Mouse (Mus musculus) cerebellum, adult 8-10 months (tissue): ENCODE measurements around the gene E130309D02Rik.

Experiments used
- DNase-seq: peaks from one replicate; pipeline ENCODE4 v3.0.0; 2022

E130309D02Rik gene

DNA sequence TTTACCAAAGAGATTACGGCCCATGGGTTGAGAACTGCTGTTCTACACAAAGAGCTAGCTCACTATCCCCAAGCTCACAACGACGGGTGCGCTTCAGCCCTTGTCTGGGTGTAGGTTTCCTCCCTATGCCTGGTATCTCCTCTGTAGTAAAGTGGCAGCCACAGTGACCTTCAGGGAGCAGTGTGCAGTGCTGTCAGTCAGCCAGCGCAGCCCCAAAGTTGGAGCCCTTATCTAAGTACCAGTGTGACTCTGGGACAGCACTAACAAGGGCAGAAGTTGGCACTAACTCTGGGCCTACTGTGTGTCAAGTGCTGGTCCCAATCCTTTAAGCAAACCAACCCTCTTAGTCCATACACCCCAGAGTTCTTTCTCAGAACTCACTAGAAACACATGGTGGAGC is 6.3 kb downstream of the E130309D02Rik start:
- no peak for DNase-seq

DNA sequence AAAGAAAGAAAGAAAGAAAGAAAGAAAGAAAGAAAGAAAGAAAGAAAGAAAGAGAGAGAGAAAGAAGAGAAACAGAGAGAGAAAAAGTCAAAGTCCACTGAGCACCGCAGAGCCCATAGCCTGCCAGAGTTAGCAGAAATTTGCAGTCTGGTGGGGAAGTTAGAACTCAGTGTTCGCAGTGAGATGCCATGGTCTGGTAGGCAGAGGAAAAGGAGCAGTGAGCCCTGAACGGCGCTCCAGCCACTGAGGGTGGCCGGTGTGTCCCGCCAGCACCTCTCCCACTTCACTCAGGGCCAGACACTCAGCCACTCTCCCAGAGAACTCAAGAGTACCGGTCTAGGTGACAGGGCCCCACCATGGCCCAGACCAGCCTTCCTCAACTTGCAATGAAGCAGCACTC is 10.9 kb downstream of the E130309D02Rik start:
- no peak for DNase-seq

DNA sequence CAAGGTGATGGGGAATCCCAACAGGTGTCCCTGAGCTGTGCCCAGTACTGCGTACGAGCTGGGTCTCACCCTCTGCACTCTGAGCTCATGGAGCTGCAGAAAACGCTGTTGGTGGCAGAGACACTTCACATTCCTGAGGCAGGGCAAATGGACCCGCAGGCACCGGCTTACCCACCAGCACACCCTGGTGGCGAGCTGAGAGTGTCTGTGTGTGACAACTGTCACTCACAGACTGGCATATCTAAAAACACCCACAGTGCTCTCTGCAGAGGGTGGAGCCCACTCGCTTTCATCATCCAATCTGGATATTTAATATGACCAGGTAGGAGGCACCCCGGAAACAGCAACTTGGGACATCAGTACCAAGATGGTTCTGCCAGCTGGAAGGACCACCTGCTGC is 13.9 kb downstream of the E130309D02Rik start:
- DNase-seq, result no peak

DNA sequence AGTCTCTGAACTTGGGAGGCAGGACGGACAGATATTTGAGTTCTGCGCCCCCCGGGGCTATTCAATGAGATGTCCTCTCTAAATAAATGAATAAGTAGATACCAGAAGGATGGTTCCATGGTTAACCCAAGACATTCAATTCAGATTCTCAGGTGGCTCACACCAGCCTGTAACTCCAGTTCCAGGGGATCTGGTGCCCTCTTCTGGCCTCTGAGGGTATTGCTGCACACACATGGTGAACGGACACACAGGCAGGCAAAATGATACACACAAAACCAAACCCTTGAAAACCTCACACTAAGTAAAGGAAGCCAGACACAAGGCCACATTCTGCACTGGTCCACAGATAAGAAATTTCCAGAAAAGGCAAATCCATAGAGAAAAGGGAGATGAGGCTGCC is 15.5 kb downstream of the E130309D02Rik start:
- DNase-seq, result peak; percentile 47

DNA sequence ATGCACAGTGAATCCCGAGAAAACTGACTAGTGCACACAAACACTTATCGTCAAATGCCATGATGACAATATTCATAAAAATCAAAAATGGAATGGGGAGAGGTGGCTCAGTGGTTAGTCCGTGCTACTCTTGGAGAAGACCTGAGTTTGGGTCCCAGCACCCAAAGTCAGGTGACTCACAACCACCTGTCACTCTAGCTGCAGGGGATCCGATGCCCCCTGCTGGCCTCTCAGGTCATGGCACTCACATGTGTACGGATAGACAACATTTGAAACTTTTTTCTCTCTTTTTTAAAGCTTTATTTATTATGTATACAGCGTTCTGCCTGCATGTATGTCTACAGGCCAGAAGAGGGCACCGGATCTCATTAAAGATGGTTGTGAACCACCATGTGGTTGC is 16.8 kb downstream of the E130309D02Rik start:
- DNase-seq, result no peak

DNA sequence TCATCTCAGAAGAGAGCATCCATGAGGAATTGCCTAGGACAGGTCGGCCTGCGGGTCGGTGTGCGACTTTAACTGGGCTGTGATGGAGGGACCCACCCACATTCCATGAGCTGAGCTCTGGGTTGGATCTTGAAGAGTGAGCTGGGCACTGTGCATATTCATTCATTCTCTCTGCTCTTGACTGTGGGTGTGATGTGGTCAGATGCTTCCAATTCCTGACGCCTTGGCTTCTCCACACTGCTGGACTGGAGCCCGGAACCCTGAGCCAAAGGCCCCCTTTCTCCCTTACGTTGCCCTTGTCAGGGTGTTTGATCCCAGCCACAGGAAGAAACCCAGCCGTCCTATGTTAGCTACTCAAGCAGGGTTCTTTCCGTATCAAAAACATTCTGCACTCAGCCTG is 17.2 kb downstream of the E130309D02Rik start:
- DNase-seq, result no peak

DNA sequence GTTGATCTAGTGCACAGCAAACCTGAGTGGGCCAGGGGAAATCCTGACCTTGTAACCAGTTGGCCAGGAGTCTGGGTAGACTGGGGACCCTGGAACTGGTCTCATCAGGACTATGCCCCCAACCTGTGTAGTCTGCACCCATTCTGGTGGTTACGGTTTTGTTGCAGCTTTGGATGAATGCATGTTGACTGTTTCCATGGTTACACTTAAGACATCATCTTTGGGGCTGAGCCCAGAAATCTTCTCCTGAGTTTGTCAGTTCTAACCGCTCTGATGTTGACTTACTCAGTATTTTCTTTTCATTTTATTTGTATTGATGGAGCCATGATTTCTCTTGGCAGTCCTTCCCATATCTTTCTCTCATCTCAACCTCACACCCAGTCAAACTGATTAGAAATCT is 19.8 kb downstream of the E130309D02Rik start:
- DNase-seq, result no peak

DNA sequence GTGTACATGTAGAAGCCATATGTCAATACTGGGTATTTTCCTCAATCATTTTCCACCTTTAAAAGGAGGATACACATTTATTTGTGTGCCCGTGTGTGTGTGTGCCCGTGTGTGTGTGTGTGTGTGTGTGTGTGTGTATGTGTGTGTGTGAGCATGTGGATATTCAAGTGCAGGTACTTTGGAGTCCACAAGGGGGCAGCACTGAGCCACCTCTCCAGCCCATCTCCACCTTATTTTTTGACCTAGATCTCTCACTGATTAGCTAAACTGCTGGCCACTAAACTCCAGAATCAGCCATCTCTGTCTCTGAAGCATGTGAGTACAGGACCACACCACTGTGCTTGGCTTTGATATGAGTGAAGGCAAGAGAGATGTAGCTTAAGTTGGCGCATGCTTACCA is 20.3 kb downstream of the E130309D02Rik start:
- no peak for DNase-seq

DNA sequence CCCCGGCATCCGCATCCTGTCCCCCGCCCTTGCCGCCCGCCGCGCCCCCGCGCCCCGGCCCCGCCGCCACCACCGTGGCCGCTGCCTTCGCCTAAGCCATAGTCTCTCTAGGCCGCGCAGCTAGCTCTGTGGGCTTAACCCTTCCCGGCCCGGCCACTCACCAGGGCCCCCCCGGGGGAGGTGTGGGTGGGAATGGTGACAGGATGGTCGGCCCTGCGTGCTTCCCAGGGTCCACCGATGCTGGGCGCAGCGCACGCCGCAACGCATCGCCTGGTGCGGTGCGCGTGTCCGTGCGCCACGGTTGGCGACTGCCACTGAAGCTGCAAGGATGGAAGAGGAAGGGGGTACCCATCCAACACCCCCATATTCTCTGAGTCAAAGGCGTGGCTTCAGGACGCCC is 21.8 kb downstream of the E130309D02Rik start, which contains the start of gene Zfp853:
TSS of gene Zfp853 (minus strand) at position 220 of the 400 bp plus-strand sequence.
- no peak for DNase-seq

DNA sequence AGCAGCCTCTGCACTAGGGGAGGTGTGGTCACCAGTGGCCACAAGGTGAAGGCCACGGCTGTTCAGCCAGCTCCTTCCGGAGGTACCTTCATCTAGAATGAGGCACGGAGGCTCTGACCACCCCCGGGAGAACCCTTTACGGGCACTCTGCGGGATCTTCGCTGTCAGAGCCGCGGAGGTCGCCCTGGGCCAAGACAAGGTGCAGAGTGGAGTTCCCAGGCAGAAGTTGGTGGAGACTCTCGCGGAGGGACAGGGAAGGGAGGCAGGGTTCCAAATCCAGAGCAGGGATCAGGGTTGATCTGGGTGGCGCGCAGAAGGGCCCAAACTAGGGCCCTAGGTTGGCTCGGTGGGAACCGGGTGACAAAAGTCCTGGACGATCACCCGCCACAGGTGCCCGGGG is 22.3 kb downstream of the E130309D02Rik start:
- no peak for DNase-seq

DNA sequence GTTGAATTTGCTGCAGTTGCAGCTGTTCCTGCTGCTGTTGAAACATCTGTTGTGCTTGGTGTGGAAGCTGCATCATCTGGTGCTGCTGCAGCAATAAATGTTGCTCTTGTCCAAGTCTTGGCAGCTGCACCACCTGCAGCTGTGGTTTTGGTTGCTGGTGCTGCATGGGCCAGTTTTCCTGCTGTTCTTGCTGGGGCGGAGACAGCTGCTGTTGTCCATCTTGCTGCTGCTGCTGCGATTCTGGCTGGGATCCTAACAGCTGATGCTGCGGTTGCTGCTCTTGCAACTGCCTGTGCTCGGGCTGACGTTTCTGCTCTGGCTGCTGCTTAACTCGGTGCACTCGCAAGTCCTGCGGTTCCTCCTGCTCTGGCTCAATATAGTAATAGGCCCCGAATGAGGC is 25.9 kb downstream of the E130309D02Rik start:
- no peak for DNase-seq

DNA sequence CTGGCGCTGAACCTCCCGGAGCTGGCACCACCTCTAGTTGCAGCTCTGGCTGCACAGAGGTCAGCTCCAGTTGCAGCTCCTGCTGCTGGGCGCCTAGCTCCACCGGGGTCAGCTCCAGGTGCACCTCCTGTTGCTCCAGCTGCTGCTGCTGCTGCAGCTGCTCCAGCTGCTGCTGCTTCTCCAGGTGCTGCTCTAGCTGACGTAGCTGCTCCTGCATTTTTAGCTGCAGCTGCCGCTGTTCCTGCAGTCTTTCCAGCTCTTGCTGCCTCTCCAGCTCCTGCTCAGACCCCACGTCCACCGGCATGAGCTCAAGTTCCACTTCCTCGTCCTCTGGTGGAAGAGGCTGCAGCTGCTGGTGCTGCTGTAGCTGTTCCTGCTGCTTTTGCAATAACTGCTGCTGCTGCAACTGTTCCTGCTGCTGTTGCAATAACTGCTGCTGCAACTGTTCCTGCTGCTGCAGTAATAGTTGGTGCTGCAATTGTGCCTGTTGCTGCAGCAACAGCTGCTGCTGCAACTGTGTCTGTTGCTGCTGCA is 26.7 kb downstream of the E130309D02Rik start:
- no peak for DNase-seq

DNA sequence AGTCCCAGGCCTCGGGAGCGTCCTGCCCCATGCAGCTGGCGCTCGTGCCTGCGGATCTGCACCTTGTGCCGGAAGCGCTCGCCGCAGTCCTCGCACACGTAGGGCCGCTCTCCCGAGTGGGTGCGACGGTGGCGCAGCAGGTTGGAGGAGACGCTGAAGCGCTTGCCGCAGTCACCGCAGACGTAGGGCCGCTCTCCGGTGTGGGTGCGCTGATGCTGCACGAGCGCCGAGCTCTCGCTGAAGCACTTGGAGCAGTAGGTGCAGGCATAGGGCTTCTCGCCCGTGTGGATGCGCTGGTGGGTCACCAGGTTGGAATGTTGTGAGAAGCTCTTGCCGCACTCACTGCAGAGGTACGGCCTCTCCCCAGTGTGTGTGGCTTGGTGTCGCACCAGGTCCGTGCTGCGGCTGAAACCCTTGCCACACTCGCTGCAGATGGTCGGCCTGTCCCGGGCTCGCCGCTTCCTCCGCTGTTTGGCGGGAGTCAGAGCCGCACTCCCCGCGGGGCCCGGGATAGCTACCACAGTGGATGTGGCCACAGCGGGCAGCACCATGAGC is 27.3 kb downstream of the E130309D02Rik start:
- peak; percentile 55 for DNase-seq

DNA sequence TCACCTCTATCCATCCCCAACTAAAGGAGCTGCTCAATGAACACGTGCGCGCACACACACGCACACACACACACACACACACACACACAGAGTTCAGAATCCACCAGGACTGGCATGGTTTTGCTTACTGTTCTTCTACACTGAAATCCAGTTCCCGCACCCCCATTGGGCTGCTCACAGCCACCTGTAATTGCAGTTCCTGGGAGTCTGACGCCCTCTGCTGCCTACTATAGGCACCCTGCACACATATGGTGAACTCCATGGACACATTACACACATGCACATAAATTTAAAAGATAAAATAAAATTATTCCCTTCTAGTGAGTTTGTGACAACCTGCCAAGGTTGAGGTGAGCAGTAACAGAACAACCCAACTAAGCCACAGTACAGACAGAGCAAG is 30.4 kb downstream of the E130309D02Rik start:
- DNase-seq, result no peak

DNA sequence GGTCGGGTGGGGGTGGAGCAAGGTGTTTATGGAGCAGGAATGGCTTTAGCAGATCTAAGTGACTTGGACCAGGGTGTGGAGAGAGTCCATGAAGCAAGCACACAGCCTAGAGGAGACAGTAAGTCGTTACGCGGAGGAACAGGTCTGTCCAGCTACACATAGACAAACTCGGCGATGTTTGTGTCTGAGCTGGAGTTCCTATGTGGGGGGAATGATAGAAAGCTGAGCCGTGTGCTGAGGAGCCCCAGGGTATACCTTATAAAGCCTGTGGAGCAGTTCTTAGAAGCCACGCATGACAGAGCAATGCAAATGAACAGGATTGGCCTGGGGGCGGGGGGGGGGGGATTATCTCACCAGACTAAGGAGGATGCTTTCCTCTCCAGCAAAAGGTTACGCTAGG is 35.9 kb downstream of the E130309D02Rik start:
- no peak for DNase-seq

DNA sequence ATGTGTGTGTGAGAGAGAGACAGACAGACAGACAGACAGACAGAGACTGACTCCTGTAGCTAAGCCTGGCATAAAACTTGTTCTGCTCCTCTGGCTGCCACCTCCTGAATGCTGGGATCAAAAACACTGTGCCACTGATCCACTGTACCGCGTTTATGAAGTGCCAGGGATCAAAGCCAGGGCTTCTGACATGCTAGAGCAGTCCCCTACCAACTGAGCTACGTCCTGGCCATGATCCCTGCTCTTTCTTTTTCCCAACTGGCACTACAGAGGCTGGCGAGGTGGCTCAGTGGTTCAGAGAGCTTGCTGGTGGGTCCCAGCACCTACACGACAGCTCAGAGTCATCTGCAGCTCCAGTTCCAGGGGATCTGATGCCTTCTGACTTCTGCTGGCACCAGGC is 39.4 kb downstream of the E130309D02Rik start:
- DNase-seq, result no peak

DNA sequence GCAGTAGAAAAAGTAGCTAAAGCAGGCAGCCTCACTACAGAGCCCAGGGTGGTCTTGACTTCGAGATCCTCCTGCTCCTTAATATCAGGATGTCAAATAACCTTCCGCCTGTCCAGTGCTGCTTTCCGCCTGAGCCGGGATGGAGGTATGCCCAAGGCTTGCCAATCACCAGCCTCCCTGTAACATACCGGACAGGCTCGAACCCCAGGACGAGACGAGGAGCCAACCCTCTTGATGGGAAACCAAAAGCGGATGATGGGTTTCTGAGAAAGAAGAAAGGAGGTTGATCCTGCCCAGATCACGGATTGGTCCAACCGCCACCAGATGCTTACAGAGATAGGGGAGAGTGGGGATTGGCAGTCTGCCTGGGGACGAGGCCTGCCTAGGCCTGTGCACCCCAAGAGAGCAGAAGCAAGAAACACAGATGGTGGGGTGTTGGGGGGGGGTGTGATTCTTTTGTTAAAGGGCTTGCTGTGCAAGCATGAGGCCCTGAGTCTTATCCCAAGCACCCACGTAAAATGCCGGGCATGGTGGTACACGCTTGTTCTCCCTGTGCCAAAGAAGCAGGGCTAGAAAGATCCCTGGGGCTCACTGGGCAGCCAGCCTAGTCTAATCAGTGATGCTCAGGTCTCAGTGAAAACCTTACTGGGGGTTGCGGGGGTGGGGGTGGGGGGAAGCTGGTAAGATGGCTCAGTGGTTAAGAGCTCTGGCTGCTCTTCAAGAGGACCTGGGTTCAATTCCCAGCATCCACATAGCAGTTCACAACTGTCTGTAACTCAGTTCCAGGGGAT is 42.4 kb downstream of the E130309D02Rik start:
- no peak for DNase-seq

DNA sequence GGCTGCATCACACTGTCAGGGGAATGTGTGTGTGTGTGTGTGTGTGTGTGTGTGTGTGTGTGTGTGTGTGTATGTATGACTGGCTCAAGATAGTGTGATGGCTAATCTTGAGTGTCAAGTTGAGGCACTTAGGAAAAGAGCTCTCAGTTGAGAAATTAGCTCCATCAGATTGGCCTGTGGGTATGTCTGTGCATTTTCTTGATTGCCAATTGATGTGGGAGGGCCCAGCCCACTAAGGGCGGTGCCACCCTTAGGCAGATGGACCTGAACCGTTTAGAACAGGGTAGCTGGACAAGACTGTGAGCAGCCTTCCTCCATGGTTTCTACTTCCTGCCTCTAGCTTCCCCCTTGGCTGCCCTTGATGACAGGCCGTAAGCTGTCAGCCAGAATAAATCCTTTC is 43.1 kb downstream of the E130309D02Rik start:
- DNase-seq, result no peak

DNA sequence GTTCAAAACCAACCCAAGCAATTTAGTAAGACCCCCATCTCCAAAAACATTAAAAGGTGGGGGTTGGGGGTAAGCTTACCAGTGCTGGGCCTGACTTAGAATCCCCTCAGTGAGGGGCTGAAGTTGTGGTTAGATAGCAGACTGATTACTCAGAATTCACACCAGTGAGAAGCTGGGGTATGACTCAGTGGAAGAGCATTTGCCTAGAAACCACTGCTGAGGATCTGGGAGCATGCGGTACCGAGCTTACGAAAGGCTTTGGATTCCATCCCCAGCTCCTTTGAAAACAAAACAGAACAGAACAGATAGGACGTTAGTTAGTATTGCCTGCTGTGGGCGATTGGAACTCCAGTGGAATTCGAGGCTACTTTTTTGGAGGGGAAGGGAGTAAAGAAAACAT is 43.5 kb downstream of the E130309D02Rik start:
- no peak for DNase-seq

DNA sequence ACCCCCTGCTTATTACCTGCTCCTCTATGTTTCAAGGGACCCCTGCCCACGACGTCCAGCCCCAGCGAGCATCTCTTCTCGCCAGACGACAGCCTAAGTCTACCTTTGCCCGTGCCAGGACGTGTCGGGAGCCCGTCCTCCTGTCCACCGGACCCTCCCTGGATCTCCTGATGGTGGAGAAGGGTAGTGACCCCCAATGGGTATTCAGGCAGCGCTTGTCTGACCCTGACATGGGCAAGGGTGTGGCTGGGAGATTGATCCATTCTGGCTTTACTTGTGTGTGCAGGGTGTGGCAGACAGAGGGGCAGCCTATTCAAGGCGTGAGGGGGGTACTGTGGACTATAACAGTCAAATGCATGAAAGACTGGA is 45.0 kb downstream of the E130309D02Rik start:
- no peak for DNase-seq

DNA sequence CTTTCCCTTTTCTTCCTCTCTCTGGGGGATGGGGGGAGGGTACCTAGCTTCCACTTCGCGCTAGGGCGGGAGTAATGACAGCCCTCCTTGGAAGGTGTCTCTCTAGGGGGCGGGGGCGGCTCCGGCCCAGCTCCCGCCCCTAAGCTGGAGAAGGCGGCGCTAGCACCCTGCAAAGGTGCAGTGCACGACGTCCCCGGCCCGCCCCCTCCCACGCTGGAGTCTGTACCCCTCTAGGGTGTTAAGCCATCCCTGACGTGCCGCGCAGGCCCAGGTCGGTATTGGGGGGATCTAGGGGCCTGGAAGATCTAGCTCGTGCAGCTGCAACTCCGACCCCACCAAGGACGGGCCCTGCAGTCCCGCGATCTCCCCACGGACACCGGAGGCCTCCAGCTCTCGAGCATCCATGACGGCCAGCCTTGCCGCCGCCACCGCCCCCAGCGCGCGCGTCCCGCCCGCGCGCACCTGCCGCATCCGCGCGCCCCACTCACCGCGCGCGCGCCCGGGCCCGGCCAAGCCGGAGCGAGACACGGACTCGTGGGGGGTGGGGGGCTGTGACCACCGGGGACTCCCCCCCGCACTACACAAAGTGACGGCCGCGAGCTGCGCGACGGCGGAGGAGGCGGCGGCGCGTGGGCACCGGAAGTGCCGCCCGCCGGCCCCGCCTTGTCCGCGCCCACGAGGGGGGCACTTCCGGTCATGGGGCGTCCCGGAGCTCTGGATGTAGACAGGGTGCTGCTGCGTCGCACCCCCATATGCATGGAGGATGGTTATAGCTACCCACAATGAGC is 45.6 kb downstream of the E130309D02Rik start, which contains the start of gene Zfp316:
TSS of gene Zfp316 (minus strand) at position 660 of the 788 bp plus-strand sequence.
- DNase-seq, result peak; percentile 75

DNA sequence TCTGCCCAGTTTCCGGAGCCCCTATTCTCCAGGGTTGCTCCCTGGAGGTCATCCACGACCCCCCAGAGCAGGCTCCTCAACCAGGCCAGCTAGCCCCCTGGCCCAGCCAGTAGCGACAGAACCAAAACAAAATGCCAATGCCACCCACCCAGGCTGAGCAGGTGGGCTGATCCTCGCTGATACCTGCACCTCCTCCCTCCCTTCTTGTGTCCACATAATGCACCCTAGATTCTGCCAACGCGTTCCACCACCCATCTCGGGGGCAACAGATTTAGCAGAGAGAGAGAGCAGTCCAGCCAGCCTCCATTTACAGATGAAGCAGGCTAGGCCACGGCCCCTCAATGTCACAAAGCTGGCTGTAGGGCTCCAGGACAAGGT is 46.2 kb downstream of the E130309D02Rik start:
- DNase-seq, result no peak

DNA sequence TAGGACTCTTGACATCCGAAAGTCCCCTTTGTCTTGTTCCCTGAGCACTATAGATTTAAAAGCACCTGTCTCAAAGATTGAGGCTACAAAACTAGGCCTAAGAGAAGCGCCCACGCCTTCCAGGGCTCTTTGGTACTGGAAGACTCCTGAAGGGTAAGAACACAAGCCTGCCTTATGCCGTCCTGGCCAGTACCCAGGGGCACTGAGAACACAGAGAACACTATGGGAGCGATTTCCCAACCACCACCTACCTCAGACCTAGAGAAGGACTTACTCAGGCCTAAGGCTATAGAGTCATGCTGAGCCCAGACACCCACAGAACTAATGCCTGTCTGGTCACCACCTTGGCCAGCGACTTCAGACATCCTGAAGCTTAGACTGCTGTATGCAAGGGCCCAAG is 48.4 kb downstream of the E130309D02Rik start:
- no peak for DNase-seq

DNA sequence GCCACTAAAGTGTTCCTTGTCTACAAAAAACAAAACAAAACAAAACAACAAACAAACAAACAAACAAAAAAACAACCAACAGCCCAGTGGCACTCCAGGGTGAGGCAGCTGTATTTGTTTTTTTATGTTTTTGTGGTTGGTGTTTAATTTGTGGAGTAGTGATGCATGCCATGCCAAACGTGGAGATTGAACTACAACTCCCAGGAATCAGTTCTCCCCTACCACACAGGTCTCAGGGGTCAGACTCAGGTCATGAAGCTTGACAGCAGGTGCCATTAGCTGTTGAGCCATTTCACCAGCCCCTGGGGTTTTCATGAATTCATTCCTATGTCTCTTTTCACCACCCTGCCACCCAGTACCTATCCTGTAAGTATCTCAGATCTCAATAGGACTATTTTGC is 49.8 kb downstream of the E130309D02Rik start:
- no peak for DNase-seq
